Mouse (Mus musculus) left cerebral cortex, adult 6 months (tissue): ENCODE data around the gene Chdh. TPM values are rescaled to one million over a fixed set of nuclear protein-coding genes. Genes with fewer than 3 reads are reported as not detected.

Experiments
- long read RNA-seq, 2 experiments: library from polyadenylated mRNA; unstranded; transcript quantifications; one replicate each; pipeline ENCODE4 v2.0.0; 2019 to 2020
- polyA plus RNA-seq: library from polyadenylated mRNA; unstranded; fragments of <200 nt; fragmentation: Nextera tagmentation; gene quantifications from 2 replicates; pipeline ENCODE4 v1.2.3, GENCODE M21; 2021

Chdh gene
- polyA plus RNA-seq = 0.31 and 0.76 TPM in 2 replicates
- long read RNA-seq, experiment 1, full-length matches to known transcripts = 1 of 3 reads
- long read RNA-seq, experiment 1, partial matches to known transcripts = 0 of 3 reads
- long read RNA-seq, experiment 1, other reads (novel, unspliced or antisense) = 2 of 3 reads
- long read RNA-seq, experiment 2 = 0 reads

GRCm38 (mm10) chr14:30008733-30009575, at the start of gene Chdh, which contains the start of gene Il17rb:
Gene Chdh, plus strand, starts transcription at chr14:30009023.
Gene Il17rb, minus strand, starts transcription at chr14:30008896.

GRCm38 (mm10) chr14:29968075-29968821, 40.6 kb upstream of the Chdh start, which contains the start of gene Selenok:
Gene Selenok, plus strand, starts transcription at chr14:29968308.

GRCm38 (mm10) chr14:29978254-29979204, 30.3 kb upstream of the Chdh start, which contains the start of gene Actr8:
Gene Actr8, plus strand, starts transcription at chr14:29978337.

Other genes with a start within 250 kb of the Chdh start
- gene Selenok, start 40.7 kb upstream of the Chdh start, polyA plus RNA-seq = 465 and 575 TPM in 2 replicates
- gene Actr8, start 30.7 kb upstream of the Chdh start, polyA plus RNA-seq = 45.9 and 49.9 TPM in 2 replicates
- gene Il17rb, start 127 bp upstream of the Chdh start, polyA plus RNA-seq = 0.91 and 0.97 TPM in 2 replicates